Mouse (Mus musculus) small intestine, adult 2 months (tissue): ENCODE data around the gene Amotl2.

Experiments used
- CTCF ChIP-seq: fragments of 200-500 bp; IDR thresholded peaks from 2 replicates; pipeline ENCODE4 v1.5.1; 2012; ENCODE audit warnings: low read depth, mild to moderate bottlenecking, control low read depth, inconsistent platforms, low read length, moderate library complexity, mixed read lengths; ENCODE audit not compliant: insufficient replicate concordance, insufficient read length; ENCODE audit errors: extremely low read depth
- POLR2A ChIP-seq: fragments of 200-500 bp; IDR thresholded peaks from 2 replicates; pipeline ENCODE4 v1.6.1; 2012; ENCODE audit warnings: low read depth, mild to moderate bottlenecking, control low read depth, inconsistent platforms, low read length, moderate library complexity

- TF ChIP-seq CTCF (no peak), POLR2A (no peak)
Measured at GRCm38 (mm10) chr9:102715506-102715900, 969 bp upstream of the Amotl2 start.
